Mouse (Mus musculus): ENCODE measurements around the gene Agap1.
A peak's percentile ranks its signal among the peaks of the same experiment; 100 is the strongest.

Agap1 gene

GRCm38 (mm10) chr1:89454196-89455123 is at the start of gene Agap1:
TSS of gene Agap1 (plus strand) at chr1:89454806.
- peak; percentile 98 for DNase-seq

DNA sequence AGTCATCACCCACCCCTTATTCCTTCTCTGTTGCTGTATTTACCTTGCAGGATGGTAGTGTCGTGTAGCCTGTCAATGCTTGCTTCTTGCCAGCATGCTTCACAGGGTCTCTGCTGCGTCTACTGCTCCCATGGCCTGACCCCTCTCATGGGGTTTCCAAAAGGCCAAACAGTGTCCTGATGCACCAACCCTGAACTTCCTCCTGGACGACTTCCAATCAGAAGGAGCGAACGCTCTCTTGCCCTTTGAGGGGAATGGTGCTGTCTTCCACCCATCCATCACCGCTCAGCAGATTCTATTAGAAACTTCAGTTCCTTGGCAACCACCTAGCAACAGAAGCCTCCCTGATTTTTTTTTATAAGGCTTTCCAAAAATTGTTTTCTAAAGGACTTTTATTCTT is 48.6 kb upstream of the Agap1 start:
- DNase-seq, result peak; percentile 32

DNA sequence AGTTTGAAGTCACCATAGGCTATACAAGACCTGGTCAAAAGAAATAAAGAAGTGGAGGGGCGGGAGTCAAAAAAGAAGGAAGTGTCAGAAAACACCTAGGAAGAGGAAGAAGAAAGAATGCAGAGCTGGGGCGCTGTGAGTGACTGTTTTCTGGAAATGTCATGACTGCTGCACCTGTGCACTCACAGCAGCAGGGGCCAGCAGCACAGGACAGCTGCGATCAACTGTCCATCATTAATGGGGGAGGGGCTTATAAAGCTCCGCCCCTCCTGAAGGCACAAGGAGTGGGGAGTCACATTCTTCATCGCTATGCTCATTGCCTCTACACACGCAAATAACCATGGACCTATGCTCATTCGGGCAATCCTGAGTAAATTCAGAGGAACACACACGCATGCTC is 46.6 kb upstream of the Agap1 start:
- no peak for DNase-seq

- peak; percentile 62 for DNase-seq
Observed at GRCm38 (mm10) chr1:89413122-89413521, 41.5 kb upstream of the Agap1 start.

- no peak for DNase-seq
Observed at GRCm38 (mm10) chr1:89414563-89414962, 40.0 kb upstream of the Agap1 start.

DNA sequence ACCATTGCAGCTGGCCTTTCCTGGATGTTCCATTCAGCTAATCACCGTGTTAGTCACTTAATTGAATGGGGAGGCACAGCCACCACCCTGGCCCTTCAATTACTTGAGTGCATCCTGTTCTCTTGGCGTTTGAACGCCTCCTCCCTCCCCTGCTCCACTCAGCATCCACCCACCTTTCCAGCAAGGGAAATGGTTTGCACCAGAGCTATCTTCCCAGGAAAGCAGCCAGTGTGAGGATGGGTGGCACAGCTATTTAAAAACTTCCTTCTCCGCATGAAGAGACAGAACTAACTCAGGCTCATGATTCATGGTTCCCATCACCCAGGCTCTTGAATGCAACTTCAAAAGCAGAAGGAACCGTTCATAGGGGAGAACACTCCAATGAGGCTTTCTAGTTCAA is 37.7 kb upstream of the Agap1 start:
- DNase-seq, result no peak

DNA sequence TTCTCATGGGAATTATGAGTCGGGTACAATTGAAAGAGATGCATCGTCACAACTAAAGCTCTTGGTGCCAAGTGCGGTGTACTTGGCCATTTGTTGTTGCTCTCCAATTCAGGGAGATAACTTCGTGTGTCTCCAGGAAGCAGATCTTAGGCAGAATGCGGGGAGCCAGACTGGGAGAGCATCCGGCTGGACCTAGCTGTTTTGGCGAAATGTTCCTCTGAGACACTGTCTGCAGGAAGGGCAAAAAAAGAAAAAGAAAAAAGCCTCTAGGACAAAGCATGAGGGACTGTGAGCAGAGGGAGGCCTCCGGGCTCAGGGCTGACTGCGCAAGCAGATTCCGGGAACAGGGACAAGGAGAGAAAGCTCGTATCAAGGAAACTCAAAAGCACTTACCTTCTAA is 34.0 kb upstream of the Agap1 start:
- no peak for DNase-seq

DNA sequence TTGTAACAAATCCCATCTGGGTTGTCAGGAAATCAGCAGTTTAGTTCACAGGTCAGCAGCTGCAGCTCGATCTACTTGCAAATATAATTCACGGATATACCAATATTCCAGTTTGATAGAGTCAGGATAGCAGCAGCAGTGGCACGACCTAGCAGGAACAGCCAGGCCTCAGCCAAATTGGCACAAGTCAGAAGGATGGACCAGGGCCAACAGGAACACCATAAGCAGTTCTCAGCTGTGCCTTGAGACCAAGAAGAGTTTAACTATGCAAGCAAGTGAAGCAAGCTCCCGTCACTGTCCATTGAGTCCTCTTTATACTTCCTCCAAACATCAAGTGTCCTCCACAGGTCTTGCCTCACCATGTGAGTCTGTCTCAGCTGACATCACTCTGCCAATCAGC is 33.2 kb upstream of the Agap1 start:
- DNase-seq, result peak; percentile 38

GRCm38 (mm10) chr1:89424563-89424962 is 30.0 kb upstream of the Agap1 start:
- peak; percentile 43 for DNase-seq

DNA sequence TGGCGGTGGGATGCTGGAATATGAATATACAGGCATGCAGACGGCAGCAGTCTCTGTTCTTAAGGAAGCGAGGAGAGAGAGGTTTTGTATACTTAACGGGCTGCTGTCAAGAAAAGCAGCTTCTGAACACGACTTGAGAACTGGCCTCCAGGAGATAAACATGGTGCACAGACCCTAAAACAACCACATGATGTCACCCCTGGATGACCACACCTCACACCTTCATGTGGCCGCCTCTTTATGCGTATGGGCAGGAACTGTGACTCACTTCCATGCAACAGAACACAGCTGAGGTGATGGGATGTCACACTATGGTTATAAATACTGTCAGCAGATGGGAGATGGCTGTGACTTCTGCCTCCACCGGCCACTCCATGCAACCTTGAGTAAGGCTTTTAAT is 28.5 kb upstream of the Agap1 start:
- no peak for DNase-seq

- no peak for DNase-seq
Observed at GRCm38 (mm10) chr1:89428671-89429070, 25.9 kb upstream of the Agap1 start.

DNA sequence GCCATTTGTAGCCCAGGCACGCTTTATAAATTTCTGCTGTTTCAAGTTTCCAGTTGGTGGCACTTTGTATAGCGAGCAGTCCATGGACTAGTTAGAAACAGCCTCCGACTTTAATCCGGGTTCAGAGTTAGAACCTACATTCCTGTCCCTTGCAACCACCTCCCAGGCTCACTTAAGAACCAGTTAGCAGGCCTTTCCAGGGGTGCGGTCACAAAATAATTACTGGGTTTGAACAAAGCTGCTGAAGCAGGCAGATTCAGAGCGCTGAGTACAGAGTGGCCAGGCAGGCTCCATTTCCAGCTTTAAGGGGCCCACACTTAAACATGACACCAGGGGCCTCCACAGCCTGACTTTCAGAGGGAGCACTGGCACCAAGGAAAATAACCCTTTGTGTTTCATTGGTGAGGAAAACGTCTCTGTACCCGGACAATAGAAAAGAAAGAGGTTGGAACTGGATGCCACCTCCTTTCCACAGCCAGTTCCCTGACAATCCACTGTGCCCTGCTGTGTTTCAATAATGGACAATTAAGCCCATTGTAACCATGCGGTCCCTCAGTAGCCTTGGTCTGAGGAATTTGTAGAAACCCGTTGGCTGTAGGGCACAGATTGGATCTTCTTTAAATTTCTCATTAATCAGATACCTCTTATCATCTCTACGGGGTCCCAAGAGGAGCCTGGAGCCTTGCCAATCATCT is 24.5 kb upstream of the Agap1 start:
- DNase-seq, result no peak

GRCm38 (mm10) chr1:89439351-89439750 is 15.3 kb upstream of the Agap1 start:
- DNase-seq, result no peak

DNA sequence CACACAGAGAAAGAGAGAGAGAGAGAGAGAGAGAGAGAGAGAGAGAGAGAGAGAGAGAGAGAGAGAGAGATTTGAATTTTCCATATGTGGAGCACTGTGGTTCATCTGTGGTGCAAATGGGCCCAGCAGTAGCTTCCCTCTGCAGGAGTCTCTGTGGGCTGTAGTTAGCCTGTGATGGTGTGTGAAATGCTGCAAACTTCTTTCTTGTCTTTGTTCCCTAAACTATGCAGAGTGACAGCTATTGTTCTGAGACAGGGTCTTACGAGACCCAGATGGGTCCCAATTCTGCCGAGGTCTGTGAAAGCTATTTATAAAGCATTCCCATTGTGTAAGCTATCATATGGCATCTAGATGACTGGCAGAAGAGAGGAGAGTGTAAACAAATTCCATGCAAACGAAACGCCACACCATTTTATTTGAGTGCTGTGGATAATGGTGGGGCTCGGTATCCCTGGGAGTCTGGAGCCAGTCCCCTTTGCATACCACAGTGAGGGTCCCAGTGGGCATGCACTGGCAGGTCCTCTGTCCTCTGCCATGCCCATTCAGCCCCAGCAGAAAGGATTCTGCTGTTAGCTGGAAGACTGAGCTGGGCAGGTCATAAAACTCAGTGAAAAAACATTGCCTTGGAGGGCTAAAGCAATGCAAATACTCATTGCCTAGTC is 13.2 kb upstream of the Agap1 start:
- no peak for DNase-seq

DNA sequence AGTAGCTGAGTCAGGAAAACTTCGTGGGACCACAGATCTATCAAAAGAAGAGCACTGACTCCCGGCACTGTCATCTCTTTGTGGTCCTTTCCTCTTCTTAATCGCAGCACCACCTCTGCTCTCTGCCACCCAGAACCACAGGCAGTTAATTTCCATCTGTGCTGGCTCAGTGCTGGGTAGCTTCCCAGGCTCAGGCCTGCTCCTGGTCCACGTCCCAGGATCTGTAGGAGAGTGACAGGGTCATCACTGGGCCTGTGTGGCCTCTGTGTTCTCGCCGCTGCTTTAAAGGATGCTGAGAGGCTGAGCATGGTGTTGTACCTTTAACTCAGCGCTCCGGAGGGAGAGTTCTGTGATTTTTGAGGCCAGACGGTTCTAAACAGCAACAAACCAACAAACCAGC is 11.1 kb upstream of the Agap1 start:
- DNase-seq, result no peak

DNA sequence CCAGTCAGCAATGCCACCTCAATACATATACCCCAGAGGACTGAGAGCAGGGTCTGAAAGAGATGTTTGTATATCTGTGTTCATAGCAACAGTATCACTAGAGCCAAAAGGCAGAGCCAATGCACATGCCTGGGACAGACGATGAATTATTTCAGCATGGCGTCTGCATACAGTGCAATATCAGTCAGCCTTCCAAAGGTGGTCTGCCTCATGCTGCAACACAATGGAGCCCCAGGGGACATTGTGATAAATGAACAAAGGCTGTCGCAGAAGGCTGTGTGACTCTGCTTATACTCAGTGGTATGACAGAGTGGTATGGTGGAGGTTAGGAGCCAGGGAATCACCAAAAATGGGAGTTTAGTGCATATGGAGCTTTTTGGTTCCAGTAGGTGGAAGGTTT is 10.6 kb upstream of the Agap1 start:
- DNase-seq, result no peak

DNA sequence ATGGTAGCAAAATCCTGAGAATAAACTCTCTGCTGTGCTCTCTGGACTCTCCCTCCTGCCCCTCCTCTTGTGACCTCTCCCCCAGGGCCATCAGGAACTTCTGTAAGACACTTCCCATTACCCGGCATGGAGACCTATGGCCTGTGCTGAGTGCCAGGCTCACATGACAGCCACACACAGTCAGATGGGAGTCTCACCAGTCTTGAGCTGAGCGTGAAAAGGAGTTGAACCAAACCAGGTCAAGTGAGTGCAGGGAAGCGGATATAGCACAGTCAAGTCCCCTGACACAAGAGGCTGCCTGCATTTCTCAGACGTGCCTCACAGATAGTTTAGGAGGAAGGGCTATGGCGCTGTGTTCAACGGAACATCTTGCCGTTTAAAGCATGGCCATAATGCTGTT is 4.5 kb upstream of the Agap1 start:
- no peak for DNase-seq

DNA sequence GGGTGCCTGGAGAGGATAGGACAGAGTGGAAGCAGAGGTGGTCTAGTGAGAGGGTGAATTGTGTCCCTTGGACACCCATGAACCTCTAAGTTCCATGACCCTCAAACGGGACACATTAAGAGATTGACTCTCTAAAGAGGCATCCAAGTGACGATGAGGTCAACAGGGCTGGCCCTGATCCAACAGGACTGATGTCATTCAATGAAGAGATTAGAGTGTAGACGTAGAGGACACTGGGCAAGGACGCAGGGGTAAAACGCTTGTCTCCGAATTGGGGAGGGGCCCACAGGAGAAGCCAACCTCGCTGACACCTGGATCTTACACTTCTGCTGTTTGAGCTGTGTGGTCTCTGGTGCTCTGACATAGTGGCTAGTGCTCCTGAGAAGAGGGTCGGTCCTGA is 2.5 kb upstream of the Agap1 start:
- no peak for DNase-seq

DNA sequence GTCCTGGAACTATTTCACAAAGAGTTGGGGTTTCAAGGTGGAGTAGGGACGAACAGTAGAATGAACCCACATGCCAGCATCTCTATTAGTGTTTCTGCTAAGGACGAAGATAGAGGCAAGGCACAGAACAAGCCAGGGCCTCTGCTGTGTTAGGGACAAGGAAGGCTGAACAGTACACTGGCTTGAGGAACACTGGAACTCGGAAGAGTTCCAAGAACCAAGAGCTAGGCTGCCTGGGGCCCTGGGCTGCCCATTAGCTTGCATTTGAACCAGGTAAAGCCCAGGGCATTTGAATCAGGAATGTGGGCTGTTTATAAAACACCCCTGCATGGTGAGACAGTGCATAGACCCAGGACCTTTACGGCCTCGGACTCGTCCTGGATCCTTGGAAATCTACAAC is 940 bp upstream of the Agap1 start:
- DNase-seq, result no peak

DNA sequence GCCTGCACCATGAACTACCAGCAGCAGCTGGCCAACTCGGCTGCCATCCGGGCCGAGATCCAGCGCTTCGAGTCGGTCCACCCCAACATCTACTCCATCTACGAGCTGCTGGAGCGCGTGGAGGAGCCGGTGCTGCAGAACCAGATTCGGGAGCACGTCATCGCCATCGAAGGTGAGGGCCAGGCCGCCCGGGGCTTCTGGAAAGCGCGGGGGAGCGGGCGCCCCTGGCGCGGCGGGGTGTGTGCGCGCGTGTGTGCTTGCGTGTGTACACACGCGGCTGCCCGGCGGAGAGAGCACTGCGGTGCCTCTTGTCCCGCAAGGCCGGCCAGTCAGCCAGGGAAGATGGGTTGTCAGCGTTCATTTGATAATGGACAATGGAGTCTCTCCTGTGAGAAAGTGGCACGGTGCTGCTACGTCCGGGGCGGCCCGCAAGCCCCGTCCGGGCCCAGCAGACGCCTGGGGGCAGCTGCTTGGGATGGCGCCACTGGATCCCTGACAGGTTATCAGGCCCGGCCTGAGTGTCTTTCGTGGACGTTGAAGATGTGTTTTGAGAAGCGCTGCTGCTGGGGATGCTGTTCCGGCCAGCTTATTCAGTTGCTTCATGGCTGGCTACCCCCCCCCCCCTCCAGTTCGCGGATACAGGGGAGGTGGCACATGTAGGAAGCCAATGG is 950 bp downstream of the Agap1 start:
- peak; percentile 66 for DNase-seq

DNA sequence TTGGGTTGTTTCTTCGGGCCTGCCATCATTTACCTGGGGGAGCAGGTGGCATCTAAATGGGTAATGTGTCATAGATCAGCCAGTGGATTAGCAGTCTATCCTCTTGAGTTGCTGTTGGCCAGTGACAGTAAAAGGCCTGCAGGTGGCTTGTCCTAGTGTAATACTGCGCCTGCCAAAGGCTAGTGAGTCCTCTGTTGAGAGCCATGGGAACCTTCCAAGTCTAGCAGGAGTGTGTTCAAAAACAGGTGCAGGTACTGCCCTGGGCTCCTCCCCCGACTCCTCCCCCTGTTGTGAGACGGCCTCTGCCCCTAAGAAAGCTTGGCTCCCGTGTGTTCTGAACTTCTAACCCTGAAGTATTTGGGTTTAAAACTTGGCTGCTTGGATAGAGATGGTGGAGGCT is 1.9 kb downstream of the Agap1 start:
- peak; percentile 42 for DNase-seq

GRCm38 (mm10) chr1:89457126-89458031 is 2.8 kb downstream of the Agap1 start:
- DNase-seq, result peak; percentile 51
